Mouse (Mus musculus): ENCODE measurements around the gene Nppb. TPM values are rescaled to one million over a fixed set of nuclear protein-coding genes. Genes with fewer than 3 reads are reported as not detected.

Nppb gene
- 0.28 and 0.95 TPM in 2 replicates for polyA plus RNA-seq (2015; fragmentation: Nextera tagmentation; extraction: Ambion mirVana)

- no peak within 1 kb of the TSS for H3K27ac ChIP-seq
- H3K4me1 ChIP-seq = no peaks in the 10 kb centered on the region
- H3K4me2 ChIP-seq = no peak within 1 kb of the TSS
- no peaks in the 10 kb centered on the region for H3K36me3 ChIP-seq
- H3K4me3 ChIP-seq = no peak within 1 kb of the TSS
- no peak for ATAC-seq (ENCODE audit: insufficient number of reproducible peaks, insufficient read depth, low FRiP score, low TSS enrichment, low read depth)
- no peaks in the 10 kb centered on the region for H3K27me3 ChIP-seq
- no peaks in the 10 kb centered on the region for H3K9me3 ChIP-seq
- 25% methylated on average over 20 of the region's 20 CpGs for WGBS
- no peak within 1 kb of the TSS for H3K9ac ChIP-seq
Observed at GRCm38 (mm10) chr4:147985205-147986132, at the start of gene Nppb. TSS of gene Nppb (plus strand) at chr4:147985788.

GRCm38 (mm10) chr4:147935904-147936303, 49.7 kb upstream of the Nppb start:
- WGBS = 19% methylated on average over 9 of the region's 9 CpGs
- peaks cover 62% of the 10 kb centered on the region for H3K4me1 ChIP-seq
- peak overlapping the region; percentile 78 for H3K4me2 ChIP-seq
- peaks cover 13% of the 10 kb centered on the region for H3K36me3 ChIP-seq
- H3K27ac ChIP-seq = peak overlapping the region; percentile 87
- H3K4me3 ChIP-seq = peak overlapping the region; percentile 82
- no peaks in the 10 kb centered on the region for H3K9me3 ChIP-seq
- ATAC-seq (ENCODE audit: insufficient number of reproducible peaks, insufficient read depth, low FRiP score, low TSS enrichment, low read depth) = no peak
- H3K27me3 ChIP-seq = no peaks in the 10 kb centered on the region
- peak overlapping the region; percentile 89 for H3K9ac ChIP-seq

GRCm38 (mm10) chr4:147936331-147936954, 49.1 kb upstream of the Nppb start, which contains the start of gene Plod1:
TSS of gene Plod1 (minus strand) at chr4:147936767.
- Histone ChIP-seq H3K4me3 (peak within 1 kb of the TSS; percentile 82), H3K27me3 (no peaks in the 10 kb centered on the region), H3K36me3 (peaks cover 8% of the 10 kb centered on the region; the same call in 1 of the 2 replicates), H3K4me1 (peaks cover 66% of the 10 kb centered on the region), H3K4me2 (peak within 1 kb of the TSS; percentile 78), H3K9ac (peak within 1 kb of the TSS; percentile 89), H3K9me3 (no peaks in the 10 kb centered on the region), H3K27ac (peak within 1 kb of the TSS; percentile 87)
- WGBS = under 1% methylated on average over 51 of the region's 51 CpGs
- peak; percentile 54; the same call in 1 of the 2 replicates for ATAC-seq (ENCODE audit: insufficient number of reproducible peaks, insufficient read depth, low FRiP score, low TSS enrichment, low read depth)

- peak overlapping the region; percentile 87; the same call in 1 of the 2 replicates for H3K27ac ChIP-seq
- peak overlapping the region; percentile 82 for H3K4me3 ChIP-seq
- 0 out of 2 replicates have a peak, but pooled peaks cover 3% of the 10 kb centered on the region for H3K36me3 ChIP-seq
- WGBS = 43% methylated on average over 3 of the region's 3 CpGs
- H3K4me1 ChIP-seq = peaks cover 72% of the 10 kb centered on the region
- no peaks in the 10 kb centered on the region for H3K9me3 ChIP-seq
- H3K4me2 ChIP-seq = peak overlapping the region; percentile 78
- H3K9ac ChIP-seq = peak overlapping the region; percentile 89
- H3K27me3 ChIP-seq = no peaks in the 10 kb centered on the region
- ATAC-seq (ENCODE audit: insufficient number of reproducible peaks, insufficient read depth, low FRiP score, low TSS enrichment, low read depth) = no peak
Observed at GRCm38 (mm10) chr4:147937021-147937420, 48.6 kb upstream of the Nppb start.

GRCm38 (mm10) chr4:147937486-147937885, 48.1 kb upstream of the Nppb start:
- H3K4me2 ChIP-seq = no peak overlapping the region
- WGBS = 52% methylated on average over 5 of the region's 5 CpGs
- no peaks in the 10 kb centered on the region for H3K27me3 ChIP-seq
- peaks cover 77% of the 10 kb centered on the region for H3K4me1 ChIP-seq
- no peak overlapping the region for H3K27ac ChIP-seq
- H3K36me3 ChIP-seq = no peaks in the 10 kb centered on the region
- H3K9me3 ChIP-seq = no peaks in the 10 kb centered on the region
- H3K4me3 ChIP-seq = no peak overlapping the region
- no peak overlapping the region for H3K9ac ChIP-seq
- no peak for ATAC-seq (ENCODE audit: insufficient number of reproducible peaks, insufficient read depth, low FRiP score, low TSS enrichment, low read depth)

GRCm38 (mm10) chr4:147938148-147939096, 47.2 kb upstream of the Nppb start:
- 43% methylated on average over 14 of the region's 14 CpGs for WGBS
- 0 out of 2 replicates have a peak, but pooled peaks cover 1% of the 10 kb centered on the region for H3K36me3 ChIP-seq
- no peak for ATAC-seq (ENCODE audit: insufficient number of reproducible peaks, insufficient read depth, low FRiP score, low TSS enrichment, low read depth)
- peak overlapping the region; percentile 90 for H3K27ac ChIP-seq
- H3K4me2 ChIP-seq = no peak overlapping the region
- H3K9me3 ChIP-seq = no peaks in the 10 kb centered on the region
- H3K4me3 ChIP-seq = no peak overlapping the region
- H3K4me1 ChIP-seq = peaks cover 84% of the 10 kb centered on the region
- H3K9ac ChIP-seq = no peak overlapping the region
- no peaks in the 10 kb centered on the region for H3K27me3 ChIP-seq

- Histone ChIP-seq H3K36me3 (peaks cover 18% of the 10 kb centered on the region), H3K4me3 (peak overlapping the region; percentile 93), H3K9me3 (no peaks in the 10 kb centered on the region), H3K4me2 (peak overlapping the region; percentile 100), H3K27me3 (no peaks in the 10 kb centered on the region), H3K9ac (0 out of 2 replicates have a peak overlapping the region, but pooled peaks have one; percentile 27), H3K27ac (peak overlapping the region; percentile 90), H3K4me1 (peaks cover 70% of the 10 kb centered on the region)
- ATAC-seq (ENCODE audit: insufficient number of reproducible peaks, insufficient read depth, low FRiP score, low TSS enrichment, low read depth) = no peak
- 23% methylated on average over 9 of the region's 9 CpGs for WGBS
Observed at GRCm38 (mm10) chr4:147940111-147940510, 45.5 kb upstream of the Nppb start.

- peak within 1 kb of the TSS; percentile 100 for H3K4me2 ChIP-seq
- H3K36me3 ChIP-seq = peaks cover 23% of the 10 kb centered on the region
- H3K4me3 ChIP-seq = peak within 1 kb of the TSS; percentile 93
- peak within 1 kb of the TSS; percentile 90 for H3K27ac ChIP-seq
- peak within 1 kb of the TSS; percentile 91 for H3K9ac ChIP-seq
- peak; percentile 33 for ATAC-seq (ENCODE audit: insufficient number of reproducible peaks, insufficient read depth, low FRiP score, low TSS enrichment, low read depth)
- peaks cover 66% of the 10 kb centered on the region for H3K4me1 ChIP-seq
- no peaks in the 10 kb centered on the region for H3K27me3 ChIP-seq
- no peaks in the 10 kb centered on the region for H3K9me3 ChIP-seq
- WGBS = under 1% methylated on average over 27 of the region's 35 CpGs
Observed at GRCm38 (mm10) chr4:147940576-147941044, 45.0 kb upstream of the Nppb start, which contains the start of gene 2510039O18Rik. TSS of gene 2510039O18Rik (plus strand) at chr4:147940895.

- H3K4me1 ChIP-seq = peaks cover 65% of the 10 kb centered on the region
- ATAC-seq (ENCODE audit: insufficient number of reproducible peaks, insufficient read depth, low FRiP score, low TSS enrichment, low read depth) = peak; percentile 39
- H3K4me2 ChIP-seq = peak overlapping the region; percentile 100
- peaks cover 30% of the 10 kb centered on the region for H3K36me3 ChIP-seq
- H3K9me3 ChIP-seq = no peaks in the 10 kb centered on the region
- H3K27ac ChIP-seq = peak overlapping the region; percentile 60; the same call in 1 of the 2 replicates
- peak overlapping the region; percentile 91 for H3K9ac ChIP-seq
- peak overlapping the region; percentile 93 for H3K4me3 ChIP-seq
- 6% methylated on average over 84 of the region's 88 CpGs for WGBS
- H3K27me3 ChIP-seq = no peaks in the 10 kb centered on the region
Observed at GRCm38 (mm10) chr4:147941045-147942020, 44.3 kb upstream of the Nppb start.

GRCm38 (mm10) chr4:147943005-147943404, 42.6 kb upstream of the Nppb start:
- 0 out of 2 replicates have a peak overlapping the region, but pooled peaks have one; percentile 5 for H3K4me3 ChIP-seq
- WGBS = 100% methylated on average over 1 of the region's 1 CpGs
- no peaks in the 10 kb centered on the region for H3K27me3 ChIP-seq
- peak overlapping the region; percentile 100 for H3K4me2 ChIP-seq
- peaks cover 47% of the 10 kb centered on the region for H3K36me3 ChIP-seq
- ATAC-seq (ENCODE audit: insufficient number of reproducible peaks, insufficient read depth, low FRiP score, low TSS enrichment, low read depth) = no peak
- H3K27ac ChIP-seq = no peak overlapping the region
- H3K4me1 ChIP-seq = peaks cover 53% of the 10 kb centered on the region
- no peak overlapping the region for H3K9ac ChIP-seq
- H3K9me3 ChIP-seq = no peaks in the 10 kb centered on the region
